Mouse (Mus musculus): ENCODE results near the gene Cblb. TPM values are rescaled to one million over a fixed set of nuclear protein-coding genes. Genes with fewer than 3 reads are reported as not detected.

Cblb gene
- total RNA-seq, 2 experiments from 2014 or later: 15.1 to 16.2 TPM

GRCm38 (mm10) chr16:52080619-52081395 is 49.8 kb downstream of the Cblb start:
- Histone ChIP-seq H3K27ac (peak overlapping the region; percentile 4; the same call in 1 of the 2 replicates), H3K4me3 (no peak overlapping the region)
- TF ChIP-seq CTCF (IDR thresholded peaks at IDR 0.05): no peak
- no peak for DNase-seq
- intact Hi-C loops (cut with DNase I): no loop called here

GRCm38 (mm10) chr16:52081756-52082155 is 50.7 kb downstream of the Cblb start:
- Histone ChIP-seq H3K4me3 (no peak overlapping the region), H3K27ac (peak overlapping the region; percentile 48)
- TF ChIP-seq CTCF (IDR thresholded peaks at IDR 0.05): no peak
- intact Hi-C loops (cut with DNase I): no loop called here
- no peak for DNase-seq

- intact Hi-C loops (cut with DNase I): no loop called here
- Histone ChIP-seq H3K4me3 (no peak overlapping the region), H3K27ac (no peak overlapping the region)
- DNase-seq: no peak
- no peak for TF ChIP-seq CTCF (IDR thresholded peaks at IDR 0.05)
Measured at GRCm38 (mm10) chr16:52086793-52087450, 55.9 kb downstream of the Cblb start.

GRCm38 (mm10) chr16:52089354-52089753 is 58.3 kb downstream of the Cblb start:
- no peak for DNase-seq
- intact Hi-C loops (cut with DNase I): no loop called here
- H3K27ac ChIP-seq: no peak overlapping the region
- H3K4me3 ChIP-seq: no peak overlapping the region
- no peak for TF ChIP-seq CTCF (IDR thresholded peaks at IDR 0.05)

GRCm38 (mm10) chr16:52090899-52091298 is 59.9 kb downstream of the Cblb start:
- TF ChIP-seq CTCF (IDR thresholded peaks at IDR 0.05): no peak
- no peak overlapping the region; the same call in 1 of the 2 replicates for H3K27ac ChIP-seq
- DNase-seq: no peak
- intact Hi-C loops (cut with DNase I): no loop called here
- no peak overlapping the region for H3K4me3 ChIP-seq

- Histone ChIP-seq H3K27ac (peak overlapping the region; percentile 83), H3K4me3 (peak overlapping the region; percentile 32)
- no peak for TF ChIP-seq CTCF (IDR thresholded peaks at IDR 0.05)
- no peak for DNase-seq
- intact Hi-C loops (cut with DNase I): no loop called here
Measured at GRCm38 (mm10) chr16:52093325-52094253, 62.6 kb downstream of the Cblb start.

GRCm38 (mm10) chr16:52094735-52095459 is 63.9 kb downstream of the Cblb start:
- no peak for TF ChIP-seq CTCF (IDR thresholded peaks at IDR 0.05)
- peak; percentile 82 for DNase-seq
- H3K4me3 ChIP-seq: no peak overlapping the region
- peak overlapping the region; percentile 83 for H3K27ac ChIP-seq
- intact Hi-C loops (cut with DNase I): no loop called here

- peak; percentile 62 for DNase-seq
- Histone ChIP-seq H3K27ac (peak overlapping the region; percentile 83), H3K4me3 (no peak overlapping the region)
- TF ChIP-seq CTCF (IDR thresholded peaks at IDR 0.05): no peak
- intact Hi-C loops (cut with DNase I): no loop called here
Measured at GRCm38 (mm10) chr16:52095643-52096042, 64.6 kb downstream of the Cblb start.

- intact Hi-C loops (cut with DNase I): no loop called here
- H3K4me3 ChIP-seq: no peak overlapping the region
- no peak for TF ChIP-seq CTCF (IDR thresholded peaks at IDR 0.05)
- H3K27ac ChIP-seq: 0 out of 2 replicates have a peak overlapping the region, but pooled peaks have one; percentile 28
- DNase-seq: no peak
Measured at GRCm38 (mm10) chr16:52100466-52100865, 69.4 kb downstream of the Cblb start.

- intact Hi-C loops (cut with DNase I): no loop called here
- TF ChIP-seq CTCF (IDR thresholded peaks at IDR 0.05): no peak
- no peak for DNase-seq
- Histone ChIP-seq H3K4me3 (no peak overlapping the region), H3K27ac (no peak overlapping the region)
Measured at GRCm38 (mm10) chr16:52104608-52105007, 73.6 kb downstream of the Cblb start.

GRCm38 (mm10) chr16:52107836-52108235 is 76.8 kb downstream of the Cblb start:
- H3K4me3 ChIP-seq: no peak overlapping the region
- no peak for TF ChIP-seq CTCF (IDR thresholded peaks at IDR 0.05)
- no peak overlapping the region for H3K27ac ChIP-seq
- intact Hi-C loops (cut with DNase I): no loop called here
- no peak for DNase-seq

GRCm38 (mm10) chr16:52114473-52114872 is 83.4 kb downstream of the Cblb start:
- DNase-seq: no peak
- Histone ChIP-seq H3K27ac (no peak overlapping the region), H3K4me3 (no peak overlapping the region)
- TF ChIP-seq CTCF (IDR thresholded peaks at IDR 0.05): no peak
- intact Hi-C loops (cut with DNase I): no loop called here
